Mouse (Mus musculus): Measurements from ENCODE around the gene Cemip.

- TF ChIP-seq CTCF (IDR thresholded peaks at IDR 0.05; ENCODE audit: insufficient read depth, low read length) (no peak), POLR2A (IDR thresholded peaks at IDR 0.05; ENCODE audit: borderline replicate concordance, extremely low read depth, low read depth, low read length) (no peak)
Observed at GRCm38 (mm10) chr7:84053856-84054255, 32.4 kb downstream of the Cemip start.

Measured in lung, adult 2 months (tissue).